Mouse (Mus musculus) midbrain, embryonic 11.5 days (tissue): ENCODE data around the gene Rnf8. TPM values are rescaled to one million over a fixed set of nuclear protein-coding genes. Genes with fewer than 3 reads are reported as not detected.

Source experiments
- ATAC-seq: fragments of 200-750 bp; cut with Nextera tagmentation; 2 replicates; pipeline ENCODE4 v1.8.0; 2017; ENCODE audit warnings: moderate TSS enrichment, moderate library complexity; ENCODE audit not compliant: low FRiP score
- DNase-seq: peaks from one replicate; pipeline ENCODE4 v3.0.0; 2015; ENCODE audit warnings: low spot score; ENCODE audit errors: missing footprints
- H3K27ac ChIP-seq: fragments of 300-500 bp; sonication (generic); 2 replicates; pipeline ENCODE4 v1.5.1; 2014; ENCODE audit warnings: low read depth, low read length
- H3K27me3 ChIP-seq: fragments of 300-500 bp; sonication (generic); 2 replicates; pipeline ENCODE4 v1.6.1; 2014; ENCODE audit warnings: mild to moderate bottlenecking, low read length, moderate library complexity, mixed read lengths; ENCODE audit not compliant: control insufficient read depth, insufficient read depth
- H3K36me3 ChIP-seq: fragments of 300-500 bp; sonication (generic); 2 replicates; pipeline ENCODE4 v1.6.1; 2014; ENCODE audit warnings: mild to moderate bottlenecking, low read length, moderate library complexity, mixed read lengths; ENCODE audit not compliant: control insufficient read depth, insufficient read depth
- H3K4me1 ChIP-seq: fragments of 300-500 bp; sonication (generic); 2 replicates; pipeline ENCODE4 v1.6.1; 2014; ENCODE audit warnings: low read length; ENCODE audit not compliant: control insufficient read depth, insufficient read depth
- H3K4me2 ChIP-seq: fragments of 300-500 bp; sonication (generic); 2 replicates; pipeline ENCODE4 v1.6.1; 2014; ENCODE audit warnings: mild to moderate bottlenecking, moderate library complexity
- H3K4me3 ChIP-seq: fragments of 300-500 bp; sonication (generic); 2 replicates; pipeline ENCODE4 v1.5.1; 2014; ENCODE audit warnings: low read depth, low read length
- H3K9ac ChIP-seq: fragments of 300-500 bp; sonication (generic); 2 replicates; pipeline ENCODE4 v1.6.1; 2014; ENCODE audit warnings: low read length
- H3K9me3 ChIP-seq: fragments of 300-500 bp; sonication (generic); 2 replicates; pipeline ENCODE4 v1.6.1; 2016; ENCODE audit warnings: low read length; ENCODE audit not compliant: control insufficient read depth
- WGBS: fragments of 180-500 bp; shearing (Covaris S2); extraction: QIAGEN DNeasy Blood & Tissue Kit; methylation state at CpG from one replicate; pipeline ENCODE4 v1.1.7; 2014; 5-methylcytosine and 5-hydroxymethylcytosine counted together
- polyA plus RNA-seq: library from polyadenylated mRNA; unstranded; fragments of >200 nt; fragmentation: Nextera tagmentation; extraction: Ambion mirVana; gene quantifications from 2 replicates; pipeline ENCODE4 v1.2.1, GENCODE M21; 2014

Rnf8 gene
- polyA plus RNA-seq, 1 experiment from 2014 or later, result 106 TPM

GRCm38 (mm10) chr17:29636118-29636517, 21.5 kb downstream of the Rnf8 start:
- DNase-seq, result no peak
- peaks cover 41% of the 10 kb centered on the region for H3K36me3 ChIP-seq
- no peaks in the 10 kb centered on the region for H3K9me3 ChIP-seq

GRCm38 (mm10) chr17:29637377-29637776, 22.8 kb downstream of the Rnf8 start:
- Histone ChIP-seq H3K9me3 (no peaks in the 10 kb centered on the region), H3K27ac (no peak overlapping the region), H3K27me3 (no peaks in the 10 kb centered on the region), H3K4me1 (no peaks in the 10 kb centered on the region), H3K9ac (no peak overlapping the region), H3K4me3 (no peak overlapping the region), H3K36me3 (peaks cover 41% of the 10 kb centered on the region), H3K4me2 (no peak overlapping the region)
- DNase-seq (no peak), ATAC-seq (no peak)
- WGBS, result 97% methylated on average over 4 of the region's 4 CpGs

More at GRCm38 (mm10) chr17:29636118-29636517, 21.5 kb downstream of the Rnf8 start:
- H3K4me2 ChIP-seq, result no peak overlapping the region
- H3K4me1 ChIP-seq, result no peaks in the 10 kb centered on the region
- H3K27me3 ChIP-seq, result no peaks in the 10 kb centered on the region
- no peak overlapping the region for H3K9ac ChIP-seq
- no peak overlapping the region for H3K27ac ChIP-seq
- no peak for ATAC-seq
- no peak overlapping the region for H3K4me3 ChIP-seq
- WGBS, result 81% methylated on average over 5 of the region's 5 CpGs

- H3K4me1 ChIP-seq, result no peaks in the 10 kb centered on the region
- WGBS, result 91% methylated on average over 8 of the region's 8 CpGs
- H3K4me3 ChIP-seq, result no peak overlapping the region
- no peak overlapping the region for H3K4me2 ChIP-seq
- peaks cover 41% of the 10 kb centered on the region for H3K36me3 ChIP-seq
- no peaks in the 10 kb centered on the region for H3K27me3 ChIP-seq
- no peak overlapping the region for H3K27ac ChIP-seq
- DNase-seq, result no peak
- no peaks in the 10 kb centered on the region for H3K9me3 ChIP-seq
- H3K9ac ChIP-seq, result no peak overlapping the region
- no peak for ATAC-seq
Observed at GRCm38 (mm10) chr17:29637895-29638294, 23.3 kb downstream of the Rnf8 start.

GRCm38 (mm10) chr17:29640971-29641370, 26.4 kb downstream of the Rnf8 start:
- no peak for DNase-seq
- H3K9me3 ChIP-seq, result no peaks in the 10 kb centered on the region
- H3K4me2 ChIP-seq, result no peak overlapping the region
- H3K36me3 ChIP-seq, result peaks cover 28% of the 10 kb centered on the region
- no peaks in the 10 kb centered on the region for H3K4me1 ChIP-seq
- H3K27me3 ChIP-seq, result no peaks in the 10 kb centered on the region
- no peak for ATAC-seq
- no peak overlapping the region for H3K4me3 ChIP-seq
- no peak overlapping the region for H3K9ac ChIP-seq
- WGBS, result 92% methylated on average over 11 of the region's 11 CpGs
- no peak overlapping the region for H3K27ac ChIP-seq

GRCm38 (mm10) chr17:29642219-29642618, 27.6 kb downstream of the Rnf8 start:
- DNase-seq (no peak), ATAC-seq (no peak)
- peaks cover 21% of the 10 kb centered on the region for H3K36me3 ChIP-seq
- no peaks in the 10 kb centered on the region for H3K4me1 ChIP-seq
- no peak overlapping the region for H3K9ac ChIP-seq
- no peak overlapping the region for H3K4me3 ChIP-seq
- H3K27me3 ChIP-seq, result no peaks in the 10 kb centered on the region
- no peak overlapping the region for H3K27ac ChIP-seq
- H3K9me3 ChIP-seq, result no peaks in the 10 kb centered on the region
- WGBS, result 61% methylated on average over 3 of the region's 3 CpGs
- H3K4me2 ChIP-seq, result no peak overlapping the region

GRCm38 (mm10) chr17:29658249-29658648, 43.7 kb downstream of the Rnf8 start:
- no peak overlapping the region for H3K4me3 ChIP-seq
- no peaks in the 10 kb centered on the region for H3K36me3 ChIP-seq
- ATAC-seq (no peak), DNase-seq (no peak)
- H3K27ac ChIP-seq, result no peak overlapping the region
- H3K9me3 ChIP-seq, result no peaks in the 10 kb centered on the region
- H3K9ac ChIP-seq, result no peak overlapping the region
- 83% methylated on average over 2 of the region's 2 CpGs for WGBS
- H3K4me1 ChIP-seq, result peaks cover 7% of the 10 kb centered on the region; the same call in 1 of the 2 replicates
- no peak overlapping the region for H3K4me2 ChIP-seq
- H3K27me3 ChIP-seq, result no peaks in the 10 kb centered on the region

- peaks cover 7% of the 10 kb centered on the region; the same call in 1 of the 2 replicates for H3K4me1 ChIP-seq
- H3K4me3 ChIP-seq, result peak within 1 kb of the TSS; percentile 93
- no peaks in the 10 kb centered on the region for H3K27me3 ChIP-seq
- ATAC-seq, result peak; percentile 97
- H3K36me3 ChIP-seq, result peaks cover 6% of the 10 kb centered on the region; the same call in 1 of the 2 replicates
- peak within 1 kb of the TSS; percentile 95 for H3K4me2 ChIP-seq
- H3K9ac ChIP-seq, result peak within 1 kb of the TSS; percentile 98
- H3K9me3 ChIP-seq, result no peaks in the 10 kb centered on the region
- peak within 1 kb of the TSS; percentile 86 for H3K27ac ChIP-seq
- peak; percentile 99 for DNase-seq
- 1% methylated on average over 40 of the region's 41 CpGs for WGBS
Observed at GRCm38 (mm10) chr17:29660076-29660761, 45.6 kb downstream of the Rnf8 start, which contains the start of gene Cmtr1. Gene Cmtr1, plus strand, starts transcription at chr17:29660595.

- H3K36me3 ChIP-seq, result peaks cover 6% of the 10 kb centered on the region; the same call in 1 of the 2 replicates
Observed at GRCm38 (mm10) chr17:29660762-29661391, 46.3 kb downstream of the Rnf8 start.

GRCm38 (mm10) chr17:29662145-29662544, 47.6 kb downstream of the Rnf8 start:
- Histone ChIP-seq H3K9me3 (no peaks in the 10 kb centered on the region), H3K27ac (no peak overlapping the region), H3K27me3 (no peaks in the 10 kb centered on the region), H3K4me1 (peaks cover 7% of the 10 kb centered on the region; the same call in 1 of the 2 replicates), H3K4me3 (no peak overlapping the region), H3K36me3 (peaks cover 6% of the 10 kb centered on the region; the same call in 1 of the 2 replicates), H3K4me2 (no peak overlapping the region), H3K9ac (no peak overlapping the region)
- no peak for DNase-seq
- no peak for ATAC-seq
- WGBS, result 88% methylated on average over 6 of the region's 6 CpGs

More at GRCm38 (mm10) chr17:29660762-29661391, 46.3 kb downstream of the Rnf8 start:
- peak; percentile 91 for DNase-seq
- no peak for ATAC-seq
- WGBS, result under 1% methylated on average over 41 of the region's 41 CpGs
- H3K4me3 ChIP-seq, result peak overlapping the region; percentile 93
- H3K9me3 ChIP-seq, result no peaks in the 10 kb centered on the region
- H3K4me2 ChIP-seq, result peak overlapping the region; percentile 95
- peaks cover 7% of the 10 kb centered on the region; the same call in 1 of the 2 replicates for H3K4me1 ChIP-seq
- no peaks in the 10 kb centered on the region for H3K27me3 ChIP-seq
- H3K9ac ChIP-seq, result peak overlapping the region; percentile 98
- H3K27ac ChIP-seq, result peak overlapping the region; percentile 86
